Mouse (Mus musculus): ENCODE measurements around the gene Scamp3.
"Not testable (repeated sequence)": the region's sequence is repeated elsewhere in the genome, so short reads cannot be mapped to it uniquely, and the experiment has no call there.

The Scamp3 gene

GRCm38 (mm10) chr3:89177242-89178106 is at the start of gene Scamp3:
Scamp3 (plus strand) TSS chr3:89177473.
- DNase-seq (ENCODE audit: extremely low spot score, low read depth, low spot score) = peak; percentile 91

- DNase-seq (ENCODE audit: extremely low spot score, low read depth, low spot score) = no peak
These were observed 47.4 kb upstream of the Scamp3 start for GRCm38 (mm10) chr3:89129908-89130307.

GRCm38 (mm10) chr3:89131816-89132215 is 45.5 kb upstream of the Scamp3 start:
- no peak for DNase-seq (ENCODE audit: extremely low spot score, low read depth, low spot score)

GRCm38 (mm10) chr3:89132285-89133062 is 44.8 kb upstream of the Scamp3 start:
- DNase-seq (ENCODE audit: extremely low spot score, low read depth, low spot score) = no peak

- no peak for DNase-seq (ENCODE audit: extremely low spot score, low read depth, low spot score)
These were observed 44.2 kb upstream of the Scamp3 start for GRCm38 (mm10) chr3:89133063-89133450.

GRCm38 (mm10) chr3:89133752-89134151 is 43.5 kb upstream of the Scamp3 start:
- no peak for DNase-seq (ENCODE audit: extremely low spot score, low read depth, low spot score)

GRCm38 (mm10) chr3:89135958-89136357 is 41.3 kb upstream of the Scamp3 start, which contains the start of gene Pklr:
Pklr (plus strand) TSS chr3:89136142.
- no peak for DNase-seq (ENCODE audit: extremely low spot score, low read depth, low spot score)

- DNase-seq (ENCODE audit: extremely low spot score, low read depth, low spot score) = no peak
These were observed 40.9 kb upstream of the Scamp3 start for GRCm38 (mm10) chr3:89136365-89136764.

- DNase-seq (ENCODE audit: extremely low spot score, low read depth, low spot score) = no peak
These were observed 32.5 kb upstream of the Scamp3 start for GRCm38 (mm10) chr3:89144821-89145220.

- DNase-seq (ENCODE audit: extremely low spot score, low read depth, low spot score) = no peak
These were observed 31.7 kb upstream of the Scamp3 start for GRCm38 (mm10) chr3:89145566-89145965.

- no peak for DNase-seq (ENCODE audit: extremely low spot score, low read depth, low spot score)
These were observed 29.9 kb upstream of the Scamp3 start for GRCm38 (mm10) chr3:89147101-89147978.

- DNase-seq (ENCODE audit: extremely low spot score, low read depth, low spot score) = no peak
These were observed 29.3 kb upstream of the Scamp3 start for GRCm38 (mm10) chr3:89147979-89148311.

GRCm38 (mm10) chr3:89148567-89148966 is 28.7 kb upstream of the Scamp3 start:
- DNase-seq (ENCODE audit: extremely low spot score, low read depth, low spot score) = no peak

GRCm38 (mm10) chr3:89152084-89152835 is 25.0 kb upstream of the Scamp3 start:
- no peak for DNase-seq (ENCODE audit: extremely low spot score, low read depth, low spot score)

- no peak for DNase-seq (ENCODE audit: extremely low spot score, low read depth, low spot score)
These were observed 20.3 kb upstream of the Scamp3 start for GRCm38 (mm10) chr3:89156951-89157350.

- DNase-seq (ENCODE audit: extremely low spot score, low read depth, low spot score) = no peak
These were observed 18.6 kb upstream of the Scamp3 start for GRCm38 (mm10) chr3:89158651-89159050.

GRCm38 (mm10) chr3:89159211-89159610 is 18.1 kb upstream of the Scamp3 start:
- no peak for DNase-seq (ENCODE audit: extremely low spot score, low read depth, low spot score)

- DNase-seq (ENCODE audit: extremely low spot score, low read depth, low spot score) = no peak
These were observed 17.5 kb upstream of the Scamp3 start, which contains the start of gene Hcn3 for GRCm38 (mm10) chr3:89159616-89160344. Hcn3 (minus strand) TSS chr3:89160196.

- not testable (repeated sequence) for DNase-seq (ENCODE audit: extremely low spot score, low read depth, low spot score)
These were observed 16.1 kb upstream of the Scamp3 start for GRCm38 (mm10) chr3:89161207-89161606.

GRCm38 (mm10) chr3:89161786-89162185 is 15.5 kb upstream of the Scamp3 start:
- DNase-seq (ENCODE audit: extremely low spot score, low read depth, low spot score) = no peak
